Mouse (Mus musculus): ENCODE results near the gene Olfr205.
"Not testable (repeated sequence)": the region's sequence is repeated elsewhere in the genome, so short reads cannot be mapped to it uniquely, and the experiment has no call there.

Gene Olfr205

GRCm38 (mm10) chr16:59331038-59331437 is at the start of gene Olfr205:
Olfr205 (minus strand) TSS chr16:59331138.
- DNase-seq (ENCODE audit: inconsistent ontology term): no peak

DNA sequence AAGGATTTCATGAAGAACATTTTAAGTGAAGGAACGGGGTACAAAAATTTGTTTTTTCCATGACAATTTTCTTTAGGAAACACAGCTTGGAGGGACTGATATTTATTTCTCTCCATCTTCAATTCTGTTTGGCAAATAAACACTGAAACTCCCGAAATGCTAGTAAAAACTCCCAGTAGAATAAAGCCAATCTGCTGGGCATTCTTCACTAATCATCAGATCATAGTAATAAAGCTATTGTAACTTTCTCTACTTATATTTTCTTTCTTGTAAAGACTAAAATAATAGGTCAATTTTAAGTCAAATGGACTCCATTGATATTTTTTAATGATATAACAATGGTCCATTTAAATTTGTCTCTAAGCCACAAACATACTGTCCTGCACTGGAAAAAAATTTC is 33.0 kb upstream of the Olfr205 start, which contains the start of gene Olfr209:
Olfr209 (minus strand) TSS at position 101 of the 400 bp plus-strand sequence.
- DNase-seq (ENCODE audit: inconsistent ontology term): no peak

- DNase-seq (ENCODE audit: inconsistent ontology term): no peak
Measured at GRCm38 (mm10) chr16:59349146-59349545, 18.2 kb upstream of the Olfr205 start, which contains the start of gene Olfr206. Olfr206 (minus strand) TSS chr16:59349246.

- DNase-seq (ENCODE audit: inconsistent ontology term): not testable (repeated sequence)
Measured at GRCm38 (mm10) chr16:59323262-59323661, 7.7 kb downstream of the Olfr205 start.

GRCm38 (mm10) chr16:59318148-59318547 is 12.8 kb downstream of the Olfr205 start, which contains the start of gene Olfr204:
Olfr204 (minus strand) TSS chr16:59318248.
- no peak for DNase-seq (ENCODE audit: inconsistent ontology term)

DNA sequence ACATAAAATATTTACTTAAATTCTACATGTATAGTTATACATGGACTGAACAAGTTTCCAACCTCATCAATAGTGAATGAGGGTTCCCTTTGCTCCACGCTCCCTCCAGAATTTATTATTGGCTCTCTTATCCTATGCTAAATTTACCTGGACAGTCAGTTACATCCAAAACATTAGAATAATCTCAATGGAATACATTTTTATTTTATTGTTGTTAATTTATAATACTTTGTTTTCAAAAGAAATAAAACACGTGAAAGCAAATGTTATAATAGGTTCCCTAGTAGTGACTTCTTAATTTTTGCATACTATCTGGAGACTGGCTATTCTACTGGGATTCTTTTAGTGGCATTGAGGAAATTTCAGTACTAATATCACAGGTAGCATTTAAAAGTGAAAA is 32.4 kb downstream of the Olfr205 start, which contains the start of gene Olfr203:
Olfr203 (plus strand) TSS at position 301 of the 400 bp plus-strand sequence.
- no peak for DNase-seq (ENCODE audit: inconsistent ontology term)

- not testable (repeated sequence) for DNase-seq (ENCODE audit: inconsistent ontology term)
Measured at GRCm38 (mm10) chr16:59287576-59287975, 43.4 kb downstream of the Olfr205 start.

- DNase-seq (ENCODE audit: inconsistent ontology term): no peak
Measured at GRCm38 (mm10) chr16:59286693-59287092, 44.2 kb downstream of the Olfr205 start, which contains the start of gene Olfr202. Olfr202 (minus strand) TSS chr16:59286793.

- DNase-seq (ENCODE audit: inconsistent ontology term): no peak
Measured at GRCm38 (mm10) chr16:59283476-59283875, 47.5 kb downstream of the Olfr205 start.

DNA sequence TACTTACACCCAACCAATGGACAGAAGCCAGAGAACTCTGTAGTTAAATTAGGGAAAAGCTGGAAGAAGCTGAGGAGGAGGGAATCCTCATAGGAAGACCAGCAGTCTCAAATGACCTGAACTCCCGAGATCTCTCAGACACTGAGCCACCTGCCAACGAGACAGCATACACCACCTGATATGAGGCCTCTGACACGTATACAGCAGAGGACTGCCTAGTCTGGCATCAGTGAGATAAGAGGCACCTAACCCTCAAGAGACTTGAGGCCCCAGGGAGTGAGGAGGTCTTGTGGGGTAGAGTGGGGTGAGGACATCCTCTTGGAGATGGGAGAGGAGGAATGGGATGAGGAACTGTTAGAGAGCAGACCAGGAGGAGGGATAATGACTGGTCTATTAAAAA is 50.4 kb downstream of the Olfr205 start:
- no peak for DNase-seq (ENCODE audit: inconsistent ontology term)

All from Muller cell, postnatal 12 days (primary cell).